Mouse (Mus musculus) CH12.LX (cell line): ENCODE data around the gene Tepp.
A peak's percentile ranks its signal among the peaks of the same experiment; 100 is the strongest.

ENCODE experiments used
- CTCF ChIP-seq, 2 experiments: IDR thresholded peaks in 1 of 2; conservative IDR thresholded peaks in 1 of 2; 2 replicates each; pipeline ENCODE4 v1.5.1; 2011 to 2012; ENCODE audit warnings: low read depth in 2 of 2, low read length in 2 of 2, improper control_type of control experiment in 1 of 2, inconsistent platforms in 1 of 2, mild to moderate bottlenecking in 1 of 2, moderate library complexity in 1 of 2
- EP300 ChIP-seq: IDR thresholded peaks from 2 replicates; pipeline ENCODE4 v1.6.1; 2011; ENCODE audit warnings: low read length, improper control_type of control experiment
- MAFK ChIP-seq: IDR thresholded peaks from 2 replicates; pipeline ENCODE4 v1.6.1; 2011; ENCODE audit warnings: low read length, improper control_type of control experiment; ENCODE audit not compliant: insufficient replicate concordance
- PAX5 ChIP-seq: IDR thresholded peaks from 2 replicates; pipeline ENCODE4 v1.6.1; 2012; ENCODE audit warnings: low read length, inconsistent platforms, mixed read lengths
- USF1 ChIP-seq: IDR thresholded peaks from 2 replicates; pipeline ENCODE4 v1.6.1; 2014; ENCODE audit warnings: low read depth, mild to moderate bottlenecking, inconsistent platforms, low read length, improper control_type of control experiment
- USF2 ChIP-seq: conservative IDR thresholded peaks from 2 replicates; pipeline ENCODE4 v1.6.1; 2011; ENCODE audit warnings: low read depth, low read length, improper control_type of control experiment

DNA sequence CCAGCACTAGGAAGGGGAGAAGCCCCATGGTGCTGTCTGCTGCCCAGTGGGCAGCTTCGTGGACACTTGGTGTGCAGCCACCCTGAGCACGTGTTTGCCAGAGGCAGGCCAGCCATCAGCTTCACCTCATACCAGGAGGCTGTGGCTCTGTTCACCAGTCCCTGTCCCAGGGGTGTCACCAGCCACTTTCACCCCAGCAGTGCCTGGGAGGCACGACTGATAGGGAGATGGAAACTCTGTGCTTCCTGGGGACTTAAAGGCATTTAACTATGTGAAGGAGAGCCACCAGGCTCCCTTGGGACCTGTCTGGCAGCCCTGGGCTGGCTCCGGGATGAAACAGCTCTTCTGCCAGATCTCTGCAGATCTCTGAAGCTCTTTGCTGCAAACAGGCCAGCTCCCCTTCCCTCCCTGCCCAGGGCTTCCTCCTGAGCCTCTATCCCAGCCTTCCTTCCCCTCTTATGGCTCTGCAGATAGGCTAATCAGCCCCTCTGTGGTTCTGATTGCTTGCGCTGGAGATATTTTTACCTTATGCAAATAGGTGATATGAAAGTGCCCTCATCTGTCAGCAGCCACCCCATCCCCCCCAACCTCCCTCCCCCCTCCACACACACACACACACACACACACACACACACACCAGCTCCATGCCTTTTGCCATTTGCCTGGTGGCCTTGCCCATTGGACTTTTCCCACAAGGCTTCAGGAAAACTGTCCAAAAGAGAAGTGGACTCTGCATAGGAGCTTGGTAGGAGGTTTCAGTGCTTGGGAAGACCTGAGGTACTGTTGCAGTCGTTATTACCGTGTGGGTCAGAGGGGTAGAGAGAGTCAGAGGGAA, 50.0 kb downstream of the Tepp start:
- TF ChIP-seq CTCF (conservative IDR thresholded peaks at IDR 0.05 in 1 of 2, IDR thresholded peaks at IDR 0.05 in 1 of 2; ENCODE audit: low read depth in 2 of 2, low read length in 2 of 2) (no peak), MAFK (no peak), USF1 (no peak), PAX5 (no peak), USF2 (no peak), EP300 (0 out of 2 replicates have a peak, but pooled peaks have one; percentile 15)
